32 mouse cellular contexts compared by ENCODE assay signal in the genomic region with DNA sequence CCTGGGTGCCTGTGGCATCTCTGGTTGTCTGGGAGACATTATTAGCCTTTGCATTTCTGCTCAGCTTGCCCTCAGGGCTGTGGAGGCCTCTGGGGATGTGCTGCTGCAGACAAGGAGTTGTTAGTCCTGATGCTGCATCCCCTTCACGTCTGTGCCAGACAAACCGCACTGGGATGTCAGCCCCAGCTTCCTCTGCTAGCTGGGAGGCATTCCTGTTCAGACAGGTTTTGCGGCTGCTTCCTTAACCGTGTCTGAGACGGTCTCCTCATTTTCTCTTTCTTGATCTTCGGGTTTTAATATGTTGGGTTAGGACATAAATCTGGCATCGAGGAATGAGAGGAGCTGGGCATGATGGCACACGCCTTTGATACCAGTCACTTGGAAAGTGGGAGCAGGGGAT. TPM values are rescaled to one million over a fixed set of nuclear protein-coding genes. Genes with fewer than 3 reads are reported as not detected.
DNase-seq lines count a peak whose midpoint lies in the region; ATAC-seq and TF ChIP-seq lines count a peak whose summit lies in the region.
"Had no signal": no experiment of that assay in that cellular context is flagged by ENCODE, and none has a peak within 500 bp of the region (broad histone marks: within the 10 kb centered on the region; RNA-seq: fewer than 3 reads in every experiment).

No protein-coding gene starts in this region.

- no peaks in the 10 kb centered on the region for H3K4me1 ChIP-seq in midbrain, embryonic 13.5 days (replicated peaks)
- H3K4me1 ChIP-seq in midbrain, embryonic 11.5 days (ENCODE audit: control insufficient read depth, insufficient read depth, low read length): no peaks in the 10 kb centered on the region
- H3K4me1 ChIP-seq in embryonic facial prominence, embryonic 13.5 days: no peaks in the 10 kb centered on the region
- H3K4me1 ChIP-seq in stomach, embryonic 16.5 days (ENCODE audit: control insufficient read depth, insufficient read depth, low read length): no peaks in the 10 kb centered on the region
- no peaks in the 10 kb centered on the region for H3K4me1 ChIP-seq in lung, adult 2 months (ENCODE audit: control insufficient read depth, insufficient read depth, low read length)
- H3K4me1 ChIP-seq: forebrain, embryonic 10.5 days; hindbrain, embryonic 13.5 days; midbrain, embryonic 12.5 days; neural tube, embryonic 12.5 days had no signal

- H3K4me2 ChIP-seq in midbrain, embryonic 13.5 days (replicated peaks): no peak overlapping the region
- H3K4me2 ChIP-seq in midbrain, embryonic 11.5 days: no peak overlapping the region
- H3K4me2 ChIP-seq in embryonic facial prominence, embryonic 13.5 days: no peak overlapping the region
- H3K4me2 ChIP-seq in stomach, embryonic 16.5 days (ENCODE audit: low read depth, low read length): no peak overlapping the region
- H3K4me2 ChIP-seq: heart, embryonic 12.5 days; hindbrain, embryonic 13.5 days; lung, embryonic 14.5 days; midbrain, embryonic 12.5 days; neural tube, embryonic 12.5 days had no signal

- no peak for TF ChIP-seq POLR2A in lung, adult 2 months (IDR thresholded peaks at IDR 0.05; ENCODE audit: borderline replicate concordance, extremely low read depth, low read depth, low read length)

- TF ChIP-seq CTCF in lung, adult 2 months (IDR thresholded peaks at IDR 0.05; ENCODE audit: insufficient read depth, low read length): no peak

- 0 out of 2 replicates have a peak overlapping the region, but pooled peaks have one; percentile 1 for H3K27ac ChIP-seq in midbrain, embryonic 13.5 days
- H3K27ac ChIP-seq in midbrain, embryonic 11.5 days (ENCODE audit: low read depth, low read length): no peak overlapping the region
- peak overlapping the region; percentile 60 for H3K27ac ChIP-seq in embryonic facial prominence, embryonic 13.5 days
- H3K27ac ChIP-seq in stomach, embryonic 16.5 days (ENCODE audit: low read length): peak overlapping the region; percentile 26; the same call in 1 of the 2 replicates
- H3K27ac ChIP-seq: forebrain, embryonic 10.5 days; heart, adult 2 months; hindbrain, embryonic 13.5 days; liver, embryonic 14.5 days; midbrain, embryonic 12.5 days; neural tube, embryonic 12.5 days had no signal

- no peak overlapping the region for H3K4me3 ChIP-seq in midbrain, embryonic 13.5 days (replicated peaks)
- no peak overlapping the region for H3K4me3 ChIP-seq in midbrain, embryonic 11.5 days (ENCODE audit: low read depth, low read length)
- no peak overlapping the region for H3K4me3 ChIP-seq in embryonic facial prominence, embryonic 13.5 days
- no peak overlapping the region for H3K4me3 ChIP-seq in stomach, embryonic 16.5 days (replicated peaks; ENCODE audit: low read length)
- no peak overlapping the region for H3K4me3 ChIP-seq in lung, adult 2 months (replicated peaks; ENCODE audit: extremely low read depth, low read depth, low read length)
- H3K4me3 ChIP-seq: forebrain, embryonic 10.5 days; heart, adult 2 months; heart, embryonic 12.5 days; hindbrain, embryonic 13.5 days; midbrain, embryonic 12.5 days; myocyte; neural tube, embryonic 12.5 days had no signal

- ATAC-seq in midbrain, embryonic 13.5 days: no peak
- no peak for ATAC-seq in midbrain, embryonic 11.5 days (ENCODE audit: low FRiP score)
- peak; percentile 34; the same call in 1 of the 2 replicates for ATAC-seq in embryonic facial prominence, embryonic 13.5 days (ENCODE audit: insufficient number of reproducible peaks, insufficient read depth, low FRiP score, low TSS enrichment, low read depth)
- ATAC-seq in stomach, embryonic 16.5 days (ENCODE audit: insufficient read depth, low FRiP score): no peak
- ATAC-seq in granulocyte monocyte progenitor cell, adult 5-6 weeks (replicated peaks; ENCODE audit: poor library complexity, severe bottlenecking): no peak
- ATAC-seq: forebrain, postnatal 0 days; inflammation-experienced regulatory T-cells, adult 6 months; Patski had no signal

- no peaks in the 10 kb centered on the region for H3K27me3 ChIP-seq in midbrain, embryonic 13.5 days
- H3K27me3 ChIP-seq in midbrain, embryonic 11.5 days (ENCODE audit: control insufficient read depth, insufficient read depth, low read length): no peaks in the 10 kb centered on the region
- H3K27me3 ChIP-seq in embryonic facial prominence, embryonic 13.5 days: no peaks in the 10 kb centered on the region
- H3K27me3 ChIP-seq in stomach, embryonic 16.5 days (ENCODE audit: control insufficient read depth, insufficient read depth, low read length): no peaks in the 10 kb centered on the region
- H3K27me3 ChIP-seq: heart, embryonic 12.5 days; hindbrain, embryonic 13.5 days; midbrain, embryonic 12.5 days; neural tube, embryonic 12.5 days; Patski had no signal

- H3K36me3 ChIP-seq in midbrain, embryonic 13.5 days: no peaks in the 10 kb centered on the region
- H3K36me3 ChIP-seq in midbrain, embryonic 11.5 days (ENCODE audit: control insufficient read depth, insufficient read depth, low read length): no peaks in the 10 kb centered on the region
- 0 out of 2 replicates have a peak, but pooled peaks cover 5% of the 10 kb centered on the region for H3K36me3 ChIP-seq in embryonic facial prominence, embryonic 13.5 days
- no peaks in the 10 kb centered on the region for H3K36me3 ChIP-seq in stomach, embryonic 16.5 days (ENCODE audit: control insufficient read depth, insufficient read depth, low read length)
- H3K36me3 ChIP-seq: forebrain, embryonic 10.5 days; heart, embryonic 12.5 days; hindbrain, embryonic 13.5 days; midbrain, embryonic 12.5 days; neural tube, embryonic 12.5 days had no signal

- 94% methylated on average over 8 of the region's 8 CpGs for WGBS in midbrain, embryonic 13.5 days
- WGBS in midbrain, embryonic 11.5 days: 87% methylated on average over 8 of the region's 8 CpGs
- 70% methylated on average over 8 of the region's 8 CpGs for WGBS in embryonic facial prominence, embryonic 13.5 days
- WGBS in stomach, embryonic 16.5 days: 76% methylated on average over 8 of the region's 8 CpGs
- 83% methylated on average over 8 of the region's 8 CpGs for WGBS in lung, adult 2 months

- no peak for DNase-seq in midbrain, embryonic 11.5 days (ENCODE audit: low spot score, missing footprints)
- DNase-seq in gonadal fat pad, adult 2 months (ENCODE audit: low read depth): peak; percentile 89
- DNase-seq in lung, adult 2 months: no peak
- DNase-seq: adrenal gland, postnatal 10 days; cerebellum, adult 11 months; cerebellum, adult 9-11 months; forebrain, postnatal 0 days; gastrocnemius, postnatal 25 days; heart, adult 2 months; heart, postnatal 4 days; kidney, adult 11 months; kidney, postnatal 14 days; liver; lung, embryonic 14.5 days; lung, postnatal 14 days; right cerebral cortex, adult 18-20 months; spleen, adult 18-20 months; thymus, adult 2 months; thymus, postnatal 36 days had no signal

- H3K9me3 ChIP-seq in midbrain, embryonic 13.5 days: no peaks in the 10 kb centered on the region
- no peaks in the 10 kb centered on the region for H3K9me3 ChIP-seq in midbrain, embryonic 11.5 days (ENCODE audit: control insufficient read depth, low read length)
- H3K9me3 ChIP-seq in embryonic facial prominence, embryonic 13.5 days: no peaks in the 10 kb centered on the region
- H3K9me3 ChIP-seq in stomach, embryonic 16.5 days (replicated peaks; ENCODE audit: control insufficient read depth, low read length): no peaks in the 10 kb centered on the region
- H3K9me3 ChIP-seq: forebrain, embryonic 10.5 days; heart, embryonic 12.5 days; hindbrain, embryonic 13.5 days; midbrain, embryonic 12.5 days; neural tube, embryonic 12.5 days had no signal

- no peak overlapping the region for H3K9ac ChIP-seq in midbrain, embryonic 13.5 days (replicated peaks)
- H3K9ac ChIP-seq in midbrain, embryonic 11.5 days (ENCODE audit: low read length): no peak overlapping the region
- no peak overlapping the region for H3K9ac ChIP-seq in embryonic facial prominence, embryonic 13.5 days
- H3K9ac ChIP-seq in stomach, embryonic 16.5 days (ENCODE audit: low read length): no peak overlapping the region
- H3K9ac ChIP-seq: forebrain, postnatal 0 days; heart, embryonic 12.5 days; hindbrain, embryonic 13.5 days; liver, embryonic 14.5 days; lung, embryonic 14.5 days; midbrain, embryonic 12.5 days; neural tube, embryonic 12.5 days had no signal

RNA-seq across cellular contexts. Expression of a gene that starts 19.0 kb away (rescaled TPM):
- polyA plus RNA-seq in midbrain, embryonic 13.5 days (2015; fragmentation: Nextera tagmentation; extraction: Ambion mirVana): 23.3 and 27.0 TPM in 2 replicates
- polyA plus RNA-seq in midbrain, embryonic 11.5 days (2014; fragmentation: Nextera tagmentation; extraction: Ambion mirVana): 19.4 and 24.9 TPM in 2 replicates
- polyA plus RNA-seq in embryonic facial prominence, embryonic 13.5 days (2015; fragmentation: Nextera tagmentation; extraction: Ambion mirVana): 29.0 and 32.6 TPM in 2 replicates
- polyA plus RNA-seq in gonadal fat pad, adult 2 months (2012; rRNA removed): 13.7 and 14.9 TPM in 2 replicates
- 28.0 and 34.9 TPM in 2 replicates for polyA plus RNA-seq in stomach, embryonic 16.5 days (2015; fragmentation: Nextera tagmentation; extraction: Ambion mirVana)
- total RNA-seq in granulocyte monocyte progenitor cell, adult 5-6 weeks (2014; fragmentation: Nextera tagmentation): 3.7 and 4.6 TPM in 2 replicates
- 2.7 and 4.6 TPM in 2 replicates for total RNA-seq in granulocyte monocyte progenitor cell, adult 5-6 weeks (2017)
- 1.8 and 3.4 TPM in 2 replicates for polyA plus RNA-seq in lung, adult 2 months (2012; rRNA removed)

RNA-seq across cellular contexts. Expression of a gene that starts 57.8 kb away (rescaled TPM):
- polyA plus RNA-seq in midbrain, embryonic 13.5 days (2015; fragmentation: Nextera tagmentation; extraction: Ambion mirVana): 5.8 and 7.1 TPM in 2 replicates
- 6.8 and 7.5 TPM in 2 replicates for polyA plus RNA-seq in midbrain, embryonic 11.5 days (2014; fragmentation: Nextera tagmentation; extraction: Ambion mirVana)
- polyA plus RNA-seq in embryonic facial prominence, embryonic 13.5 days (2015; fragmentation: Nextera tagmentation; extraction: Ambion mirVana): 6.4 and 7.2 TPM in 2 replicates
- 11.0 and 11.9 TPM in 2 replicates for polyA plus RNA-seq in gonadal fat pad, adult 2 months (2012; rRNA removed)
- 4.3 and 4.8 TPM in 2 replicates for polyA plus RNA-seq in stomach, embryonic 16.5 days (2015; fragmentation: Nextera tagmentation; extraction: Ambion mirVana)
- total RNA-seq in granulocyte monocyte progenitor cell, adult 5-6 weeks (2014; fragmentation: Nextera tagmentation): 9.0 and 10.6 TPM in 2 replicates
- total RNA-seq in granulocyte monocyte progenitor cell, adult 5-6 weeks (2017): 10.9 and 11.4 TPM in 2 replicates
- 12.0 and 12.5 TPM in 2 replicates for polyA plus RNA-seq in lung, adult 2 months (2012; rRNA removed)

RNA-seq across cellular contexts. Expression of a gene that starts 58.7 kb away (rescaled TPM):
- polyA plus RNA-seq in midbrain, embryonic 13.5 days (2015; fragmentation: Nextera tagmentation; extraction: Ambion mirVana): 74.1 and 76.7 TPM in 2 replicates
- polyA plus RNA-seq in midbrain, embryonic 11.5 days (2014; fragmentation: Nextera tagmentation; extraction: Ambion mirVana): 122 and 125 TPM in 2 replicates
- polyA plus RNA-seq in embryonic facial prominence, embryonic 13.5 days (2015; fragmentation: Nextera tagmentation; extraction: Ambion mirVana): 119 and 121 TPM in 2 replicates
- polyA plus RNA-seq in gonadal fat pad, adult 2 months (2012; rRNA removed): 70.7 and 92.2 TPM in 2 replicates
- polyA plus RNA-seq in stomach, embryonic 16.5 days (2015; fragmentation: Nextera tagmentation; extraction: Ambion mirVana): 108 and 114 TPM in 2 replicates
- total RNA-seq in granulocyte monocyte progenitor cell, adult 5-6 weeks (2014; fragmentation: Nextera tagmentation): 117 and 132 TPM in 2 replicates
- total RNA-seq in granulocyte monocyte progenitor cell, adult 5-6 weeks (2017): 217 and 233 TPM in 2 replicates
- polyA plus RNA-seq in lung, adult 2 months (2012; rRNA removed): 19.3 and 28.7 TPM in 2 replicates
